Mouse (Mus musculus) embryonic facial prominence, embryonic 12.5 days (tissue): Measurements from ENCODE around the gene Them5. TPM values are rescaled to one million over a fixed set of nuclear protein-coding genes. Genes with fewer than 3 reads are reported as not detected.

ENCODE experiments used
- ATAC-seq: fragments of 200-750 bp; cut with Nextera tagmentation; 2 replicates; pipeline ENCODE4 v1.8.0; 2017; ENCODE audit not compliant: insufficient number of reproducible peaks, insufficient read depth, low FRiP score, low TSS enrichment
- H3K27ac ChIP-seq: fragments of 300-500 bp; sonication (generic); 2 replicates; pipeline ENCODE4 v1.5.1; 2016; ENCODE audit warnings: mild to moderate bottlenecking
- H3K27me3 ChIP-seq: fragments of 300-500 bp; sonication (generic); 2 replicates; pipeline ENCODE4 v1.6.1; 2016; ENCODE audit warnings: mild to moderate bottlenecking, moderate library complexity
- H3K36me3 ChIP-seq: fragments of 300-500 bp; sonication (generic); 2 replicates; pipeline ENCODE4 v1.6.1; 2016; ENCODE audit warnings: mild to moderate bottlenecking
- H3K4me1 ChIP-seq: fragments of 300-500 bp; sonication (generic); 2 replicates; pipeline ENCODE4 v1.6.1; 2016
- H3K4me2 ChIP-seq: fragments of 300-500 bp; sonication (generic); replicated peaks from 2 replicates; pipeline ENCODE4 v1.6.1; 2016; ENCODE audit warnings: mild to moderate bottlenecking, moderate library complexity
- H3K4me3 ChIP-seq: fragments of 300-500 bp; sonication (generic); 2 replicates; pipeline ENCODE4 v1.5.1; 2016; ENCODE audit warnings: mild to moderate bottlenecking
- H3K9ac ChIP-seq: fragments of 300-500 bp; sonication (generic); 2 replicates; pipeline ENCODE4 v1.6.1; 2016; ENCODE audit warnings: mild to moderate bottlenecking, moderate library complexity
- H3K9me3 ChIP-seq: fragments of 300-500 bp; sonication (generic); 2 replicates; pipeline ENCODE4 v1.6.1; 2016; ENCODE audit warnings: mild to moderate bottlenecking, moderate library complexity
- WGBS: fragments of 180-500 bp; shearing (Covaris S2); methylation state at CpG from one replicate; pipeline ENCODE4 v1.1.7; 2016; 5-methylcytosine and 5-hydroxymethylcytosine counted together
- polyA plus RNA-seq: library from polyadenylated mRNA; unstranded; fragments of >200 nt; fragmentation: Nextera tagmentation; extraction: Ambion mirVana; gene quantifications from 2 replicates; pipeline ENCODE4 v1.2.1, GENCODE M21; 2016

Gene Them5
- polyA plus RNA-seq, 1 experiment from 2014 or later, result not detected

DNA sequence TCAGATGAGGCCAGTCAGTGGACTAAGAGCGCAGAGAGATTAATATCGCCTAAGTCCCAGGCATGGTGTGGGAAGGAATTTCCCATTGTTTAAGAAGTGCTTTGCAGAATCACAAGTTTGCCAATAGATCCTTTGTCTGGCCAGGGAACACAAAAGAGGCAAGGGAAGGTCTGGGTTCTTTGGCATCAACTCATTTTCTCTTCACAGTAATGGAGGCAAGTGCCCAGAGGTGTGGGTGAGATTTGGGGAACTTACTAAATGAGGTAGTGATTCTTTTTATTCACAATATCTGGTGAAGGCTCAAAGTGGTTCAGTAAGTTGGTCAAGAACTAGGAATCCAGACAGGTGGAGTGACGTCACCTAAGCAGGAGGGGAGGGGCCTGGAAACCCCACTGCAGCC, 3.0 kb downstream of the Them5 start:
- Histone ChIP-seq H3K4me3 (no peak overlapping the region), H3K9ac (no peak overlapping the region), H3K9me3 (no peaks in the 10 kb centered on the region), H3K4me2 (no peak overlapping the region), H3K27ac (no peak overlapping the region), H3K36me3 (no peaks in the 10 kb centered on the region), H3K27me3 (no peaks in the 10 kb centered on the region), H3K4me1 (no peaks in the 10 kb centered on the region)
- no peak for ATAC-seq
- 78% methylated on average over 3 of the region's 3 CpGs for WGBS

- no peak overlapping the region for H3K27ac ChIP-seq
- WGBS, result 77% methylated on average over 2 of the region's 2 CpGs
Observed at GRCm38 (mm10) chr3:94348146-94348545, 6.2 kb downstream of the Them5 start.

GRCm38 (mm10) chr3:94360812-94361211, 18.9 kb downstream of the Them5 start:
- Histone ChIP-seq H3K27ac (no peak overlapping the region), H3K4me3 (no peak overlapping the region), H3K4me1 (no peaks in the 10 kb centered on the region), H3K4me2 (no peak overlapping the region), H3K36me3 (no peaks in the 10 kb centered on the region), H3K27me3 (peaks cover 42% of the 10 kb centered on the region), H3K9me3 (no peaks in the 10 kb centered on the region), H3K9ac (no peak overlapping the region)
- WGBS, result 2% methylated on average over 1 of the region's 1 CpGs
- no peak for ATAC-seq

More at GRCm38 (mm10) chr3:94348146-94348545, 6.2 kb downstream of the Them5 start:
- Histone ChIP-seq H3K4me3 (no peak overlapping the region), H3K36me3 (no peaks in the 10 kb centered on the region), H3K9ac (no peak overlapping the region), H3K27me3 (no peaks in the 10 kb centered on the region), H3K4me2 (no peak overlapping the region), H3K4me1 (no peaks in the 10 kb centered on the region), H3K9me3 (no peaks in the 10 kb centered on the region)
- ATAC-seq, result no peak

DNA sequence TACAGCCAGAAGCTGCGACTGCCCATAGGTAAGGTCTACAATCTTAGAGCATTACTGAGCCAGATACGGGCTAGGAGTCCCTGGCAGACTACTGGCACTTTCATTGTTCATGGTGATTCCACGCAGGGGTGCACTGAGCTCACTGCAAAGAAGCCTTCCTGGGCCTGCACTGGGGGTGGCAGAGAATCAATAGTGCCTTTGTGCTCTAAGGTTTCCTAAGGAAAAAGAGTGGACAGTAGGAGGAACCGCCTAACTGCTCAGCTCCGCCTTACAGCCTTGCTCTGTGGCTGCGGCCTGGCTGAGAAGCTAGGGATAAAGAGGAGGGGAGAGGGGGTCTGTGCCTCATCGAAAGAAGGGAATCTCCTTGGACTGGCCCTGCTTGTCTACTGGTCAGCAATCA, 20.2 kb downstream of the Them5 start, which contains the start of gene C2cd4d:
TSS of gene C2cd4d (plus strand) at position 301 of the 400 bp plus-strand sequence.
- Histone ChIP-seq H3K36me3 (no peaks in the 10 kb centered on the region), H3K27ac (no peak within 1 kb of the TSS), H3K27me3 (peaks cover 51% of the 10 kb centered on the region), H3K9me3 (no peaks in the 10 kb centered on the region), H3K4me3 (peak within 1 kb of the TSS; percentile 55), H3K4me2 (peak within 1 kb of the TSS; percentile 87), H3K9ac (peak within 1 kb of the TSS; percentile 74), H3K4me1 (no peaks in the 10 kb centered on the region)
- no peak for ATAC-seq
- WGBS, result 25% methylated on average over 7 of the region's 7 CpGs

DNA sequence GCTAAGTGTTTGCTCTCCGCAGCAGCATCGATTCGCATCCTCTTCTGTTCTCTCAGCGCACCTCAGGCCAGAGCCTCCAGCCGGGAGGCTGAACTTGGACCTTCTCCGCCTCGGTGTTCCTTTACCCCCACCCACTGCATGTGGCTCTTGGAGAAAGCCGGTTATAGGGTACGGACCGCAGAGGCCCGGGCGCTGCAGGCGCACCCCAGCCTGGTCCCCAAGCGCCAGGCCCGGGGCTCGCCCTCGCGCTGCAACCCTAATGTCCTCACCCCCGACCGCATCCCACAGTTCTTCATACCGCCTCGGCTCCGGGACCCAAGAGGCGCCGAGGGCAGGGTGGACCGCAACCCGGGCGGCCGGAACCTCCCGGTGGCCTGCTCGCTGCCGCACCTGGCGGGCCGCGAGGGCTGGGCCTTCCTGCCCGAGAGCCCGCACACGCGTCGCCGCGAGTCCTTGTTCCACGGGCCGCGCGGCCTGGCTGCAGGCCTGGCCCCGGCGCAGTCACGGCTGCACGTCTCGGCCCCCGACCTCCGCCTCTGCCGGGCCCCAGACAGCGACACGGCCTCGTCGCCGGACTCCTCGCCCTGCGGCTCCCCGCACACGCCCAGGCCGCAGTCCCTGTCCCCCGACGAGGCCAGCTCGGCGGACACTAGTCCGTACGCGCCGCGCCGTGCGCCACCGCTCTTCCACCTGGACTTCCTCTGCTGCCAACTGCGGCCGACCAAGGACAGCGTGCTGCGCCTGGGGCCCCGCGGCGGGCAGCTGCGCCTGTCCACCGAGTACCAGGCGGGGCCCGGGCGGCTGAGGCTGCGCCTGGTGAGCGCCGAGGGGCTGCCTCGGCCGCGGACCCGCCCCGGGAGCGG, 21.6 kb downstream of the Them5 start:
- ATAC-seq, result peak; percentile 42
- Histone ChIP-seq H3K4me2 (peak overlapping the region; percentile 87), H3K27ac (no peak overlapping the region), H3K4me3 (peak overlapping the region; percentile 55), H3K4me1 (no peaks in the 10 kb centered on the region), H3K36me3 (no peaks in the 10 kb centered on the region), H3K9ac (peak overlapping the region; percentile 74), H3K27me3 (peaks cover 51% of the 10 kb centered on the region), H3K9me3 (no peaks in the 10 kb centered on the region)
- 5% methylated on average over 95 of the region's 97 CpGs for WGBS

DNA sequence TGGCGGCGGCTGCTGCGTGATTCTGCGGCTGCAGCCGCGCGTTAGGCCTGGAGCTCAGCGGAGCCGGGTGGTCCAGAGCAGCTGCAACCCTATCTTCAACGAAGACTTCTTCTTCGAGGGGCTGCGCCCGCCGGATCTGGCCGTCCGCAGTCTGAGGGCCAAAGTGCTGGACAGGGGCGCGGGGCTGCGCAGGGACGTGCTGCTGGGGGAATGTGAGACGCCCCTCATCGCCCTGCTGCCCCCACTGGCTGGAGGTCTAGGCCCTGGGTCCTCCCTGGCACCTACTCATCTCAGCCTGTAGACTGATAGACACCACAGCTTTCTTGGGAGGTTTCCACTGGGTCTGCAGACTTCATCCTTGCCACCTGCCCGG, 22.2 kb downstream of the Them5 start:
- Histone ChIP-seq H3K4me2 (peak overlapping the region; percentile 87), H3K9ac (peak overlapping the region; percentile 74), H3K4me3 (peak overlapping the region; percentile 55), H3K27ac (no peak overlapping the region), H3K36me3 (no peaks in the 10 kb centered on the region), H3K27me3 (peaks cover 51% of the 10 kb centered on the region), H3K9me3 (no peaks in the 10 kb centered on the region), H3K4me1 (no peaks in the 10 kb centered on the region)
- 3% methylated on average over 23 of the region's 23 CpGs for WGBS
- peak; percentile 38; the same call in 1 of the 2 replicates for ATAC-seq

DNA sequence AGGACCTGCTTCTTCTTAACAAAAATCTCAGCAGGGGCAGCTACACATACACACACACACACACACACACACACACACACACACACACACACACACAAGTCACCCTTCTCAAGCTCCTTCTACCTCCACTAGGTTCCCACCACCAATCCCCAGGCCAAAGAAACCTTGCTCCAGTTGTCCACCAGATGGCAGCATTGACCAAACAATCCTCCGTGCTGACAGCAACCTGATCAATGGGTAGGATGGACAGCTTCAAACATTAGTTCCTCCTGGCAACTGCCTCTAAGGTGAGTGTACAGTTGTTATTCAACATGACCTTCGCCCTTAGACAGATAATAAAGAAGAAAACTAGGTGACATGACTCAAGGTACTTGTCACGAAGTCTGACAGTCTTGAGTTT, 24.9 kb downstream of the Them5 start:
- WGBS, result 20% methylated on average over 3 of the region's 3 CpGs
- Histone ChIP-seq H3K27me3 (peaks cover 49% of the 10 kb centered on the region), H3K4me3 (no peak overlapping the region), H3K9ac (no peak overlapping the region), H3K4me1 (peaks cover 4% of the 10 kb centered on the region), H3K36me3 (no peaks in the 10 kb centered on the region), H3K27ac (no peak overlapping the region), H3K4me2 (no peak overlapping the region), H3K9me3 (no peaks in the 10 kb centered on the region)
- no peak for ATAC-seq

- Histone ChIP-seq H3K9me3 (no peaks in the 10 kb centered on the region), H3K4me1 (peaks cover 7% of the 10 kb centered on the region), H3K9ac (no peak overlapping the region), H3K4me3 (no peak overlapping the region), H3K4me2 (no peak overlapping the region), H3K27me3 (peaks cover 42% of the 10 kb centered on the region), H3K27ac (no peak overlapping the region), H3K36me3 (no peaks in the 10 kb centered on the region)
- no peak for ATAC-seq
- WGBS, result 79% methylated on average over 6 of the region's 6 CpGs
Observed at GRCm38 (mm10) chr3:94367511-94367910, 25.6 kb downstream of the Them5 start.

- Histone ChIP-seq H3K9ac (no peak overlapping the region), H3K27me3 (peaks cover 38% of the 10 kb centered on the region)
- WGBS, result 57% methylated on average over 6 of the region's 6 CpGs
Observed at GRCm38 (mm10) chr3:94368631-94369030, 26.7 kb downstream of the Them5 start.

GRCm38 (mm10) chr3:94369709-94370108, 27.8 kb downstream of the Them5 start:
- WGBS, result 54% methylated on average over 2 of the region's 2 CpGs
- no peaks in the 10 kb centered on the region for H3K36me3 ChIP-seq

More at GRCm38 (mm10) chr3:94368631-94369030, 26.7 kb downstream of the Them5 start:
- Histone ChIP-seq H3K36me3 (no peaks in the 10 kb centered on the region), H3K4me2 (no peak overlapping the region), H3K9me3 (no peaks in the 10 kb centered on the region), H3K27ac (no peak overlapping the region), H3K4me1 (peaks cover 18% of the 10 kb centered on the region), H3K4me3 (no peak overlapping the region)
- no peak for ATAC-seq

GRCm38 (mm10) chr3:94371637-94372036, 29.7 kb downstream of the Them5 start:
- Histone ChIP-seq H3K4me3 (no peak overlapping the region), H3K4me2 (peak overlapping the region; percentile 36), H3K36me3 (no peaks in the 10 kb centered on the region), H3K27me3 (peaks cover 19% of the 10 kb centered on the region), H3K9me3 (no peaks in the 10 kb centered on the region), H3K9ac (peak overlapping the region; percentile 25), H3K27ac (no peak overlapping the region), H3K4me1 (peaks cover 24% of the 10 kb centered on the region)
- no peak for ATAC-seq
- WGBS, result 7% methylated on average over 11 of the region's 11 CpGs

More at GRCm38 (mm10) chr3:94369709-94370108, 27.8 kb downstream of the Them5 start:
- no peaks in the 10 kb centered on the region for H3K9me3 ChIP-seq
- H3K9ac ChIP-seq, result no peak overlapping the region
- H3K4me2 ChIP-seq, result no peak overlapping the region
- peaks cover 24% of the 10 kb centered on the region for H3K4me1 ChIP-seq
- no peak overlapping the region for H3K27ac ChIP-seq
- H3K4me3 ChIP-seq, result no peak overlapping the region
- peaks cover 32% of the 10 kb centered on the region for H3K27me3 ChIP-seq
- no peak for ATAC-seq

DNA sequence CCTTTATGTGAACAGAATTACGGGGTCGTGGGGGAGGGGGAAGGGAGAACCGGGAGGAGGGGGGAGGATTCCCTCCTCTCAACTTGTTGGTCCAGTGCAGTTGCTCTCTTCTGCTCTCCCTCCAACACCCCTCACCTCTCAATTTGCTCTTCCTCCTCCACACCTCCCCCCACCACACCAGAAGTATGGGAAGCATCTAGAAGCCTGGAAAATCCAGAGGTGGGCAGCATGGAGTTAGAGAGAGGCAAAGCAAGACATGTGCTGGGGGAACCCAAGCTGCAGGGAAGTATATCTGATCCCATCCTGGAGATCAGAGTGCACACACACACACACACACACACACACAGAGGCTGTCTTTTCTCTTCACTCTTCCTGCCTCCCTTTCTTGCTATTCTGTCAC, 30.1 kb downstream of the Them5 start:
- Histone ChIP-seq H3K36me3 (no peaks in the 10 kb centered on the region), H3K4me3 (no peak overlapping the region), H3K27ac (no peak overlapping the region), H3K4me2 (peak overlapping the region; percentile 36), H3K4me1 (peaks cover 24% of the 10 kb centered on the region), H3K9me3 (no peaks in the 10 kb centered on the region), H3K9ac (peak overlapping the region; percentile 25; the same call in 1 of the 2 replicates), H3K27me3 (peaks cover 22% of the 10 kb centered on the region)
- 0% methylated on average over 3 of the region's 3 CpGs for WGBS
- ATAC-seq, result no peak
